Mouse (Mus musculus) intestine, postnatal 0 days (tissue): ENCODE results near the gene Tuba3a. TPM values are rescaled to one million over a fixed set of nuclear protein-coding genes. Genes with fewer than 3 reads are reported as not detected.
A peak's percentile ranks its signal among the peaks of the same experiment; 100 is the strongest.

Experiments used
- ATAC-seq: fragments of 200-750 bp; cut with Nextera tagmentation; 2 replicates; pipeline ENCODE4 v1.8.0; 2017; ENCODE audit warnings: mild to moderate bottlenecking, moderate TSS enrichment, moderate library complexity
- H3K27ac ChIP-seq: fragments of 300-500 bp; sonication (generic); 2 replicates; pipeline ENCODE4 v1.5.1; 2014; ENCODE audit warnings: mild to moderate bottlenecking, low read depth, low read length, moderate library complexity
- H3K27me3 ChIP-seq: fragments of 300-500 bp; sonication (generic); replicated peaks from 2 replicates; pipeline ENCODE4 v1.6.1; 2014; ENCODE audit warnings: low read length, mixed read lengths; ENCODE audit not compliant: control insufficient read depth, insufficient read depth
- H3K36me3 ChIP-seq: fragments of 300-500 bp; sonication (generic); 2 replicates; pipeline ENCODE4 v1.6.1; 2014; ENCODE audit warnings: mild to moderate bottlenecking, moderate library complexity; ENCODE audit not compliant: control insufficient read depth, insufficient read depth
- H3K4me1 ChIP-seq: fragments of 300-500 bp; sonication (generic); replicated peaks from 2 replicates; pipeline ENCODE4 v1.6.1; 2014; ENCODE audit warnings: antibody characterized with exemption, low read length, mixed read lengths; ENCODE audit not compliant: control insufficient read depth, insufficient read depth
- H3K4me2 ChIP-seq: fragments of 300-500 bp; sonication (generic); replicated peaks from 2 replicates; pipeline ENCODE4 v1.6.1; 2014; ENCODE audit warnings: low read depth, mild to moderate bottlenecking, moderate library complexity
- H3K4me3 ChIP-seq: fragments of 300-500 bp; sonication (generic); 2 replicates; pipeline ENCODE4 v1.5.1; 2014; ENCODE audit warnings: low read depth, low read length
- H3K9ac ChIP-seq: fragments of 300-500 bp; sonication (generic); 2 replicates; pipeline ENCODE4 v1.6.1; 2014; ENCODE audit warnings: mild to moderate bottlenecking, low read depth, low read length
- H3K9me3 ChIP-seq: fragments of 300-500 bp; sonication (generic); 2 replicates; pipeline ENCODE4 v1.6.1; 2016; ENCODE audit warnings: mixed run types; ENCODE audit not compliant: control insufficient read depth
- CTCF ChIP-seq: sonication (generic); IDR thresholded peaks from 2 replicates; pipeline ENCODE4 v1.5.1; 2016; ENCODE audit warnings: low read depth, mild to moderate bottlenecking, control low read depth, antibody characterized with exemption, moderate library complexity
- WGBS: fragments of 180-500 bp; shearing (Covaris S2); extraction: QIAGEN DNeasy Blood & Tissue Kit; methylation state at CpG from one replicate; pipeline ENCODE4 v1.1.7; 2014; 5-methylcytosine and 5-hydroxymethylcytosine counted together
- polyA plus RNA-seq: library from polyadenylated mRNA; unstranded; fragments of >200 nt; fragmentation: Nextera tagmentation; extraction: Ambion mirVana; gene quantifications from 2 replicates; pipeline ENCODE4 v1.2.1, GENCODE M21; 2015

Gene Tuba3a
- polyA plus RNA-seq, 1 experiment from 2014 or later = not detected

- no peaks in the 10 kb centered on the region for H3K9me3 ChIP-seq
- 46% methylated on average over 6 of the region's 6 CpGs for WGBS
- no peaks in the 10 kb centered on the region for H3K36me3 ChIP-seq
- no peak overlapping the region for H3K9ac ChIP-seq
- H3K27ac ChIP-seq = no peak overlapping the region
- no peak for TF ChIP-seq CTCF
- H3K4me3 ChIP-seq = no peak overlapping the region
- no peaks in the 10 kb centered on the region for H3K4me1 ChIP-seq
- H3K27me3 ChIP-seq = no peaks in the 10 kb centered on the region; the same call in 1 of the 2 replicates
- H3K4me2 ChIP-seq = no peak overlapping the region
- no peak for ATAC-seq
Measured at GRCm38 (mm10) chr6:125323547-125323946, 37.7 kb upstream of the Tuba3a start.

GRCm38 (mm10) chr6:125322794-125323193, 37.0 kb upstream of the Tuba3a start:
- no peaks in the 10 kb centered on the region for H3K4me1 ChIP-seq
- no peaks in the 10 kb centered on the region for H3K36me3 ChIP-seq
- ATAC-seq = no peak
- no peak overlapping the region for H3K9ac ChIP-seq
- no peak overlapping the region for H3K27ac ChIP-seq
- no peak for TF ChIP-seq CTCF
- H3K9me3 ChIP-seq = no peaks in the 10 kb centered on the region
- WGBS = 55% methylated on average over 13 of the region's 13 CpGs
- no peak overlapping the region for H3K4me2 ChIP-seq
- no peaks in the 10 kb centered on the region; the same call in 1 of the 2 replicates for H3K27me3 ChIP-seq
- no peak overlapping the region for H3K4me3 ChIP-seq

GRCm38 (mm10) chr6:125321114-125321855, 35.4 kb upstream of the Tuba3a start:
- no peaks in the 10 kb centered on the region for H3K4me1 ChIP-seq
- ATAC-seq = no peak
- WGBS = 34% methylated on average over 26 of the region's 26 CpGs
- TF ChIP-seq CTCF = peak; percentile 20; the same call in 1 of the 2 replicates
- no peaks in the 10 kb centered on the region; the same call in 1 of the 2 replicates for H3K27me3 ChIP-seq
- H3K36me3 ChIP-seq = no peaks in the 10 kb centered on the region
- H3K9me3 ChIP-seq = no peaks in the 10 kb centered on the region
- H3K4me2 ChIP-seq = peak overlapping the region; percentile 30; the same call in 1 of the 2 replicates
- no peak overlapping the region for H3K9ac ChIP-seq
- H3K27ac ChIP-seq = no peak overlapping the region
- no peak overlapping the region for H3K4me3 ChIP-seq

GRCm38 (mm10) chr6:125320323-125320722, 34.5 kb upstream of the Tuba3a start, which contains the start of gene Scnn1a:
Scnn1a (plus strand) TSS chr6:125320659.
- H3K4me1 ChIP-seq = no peaks in the 10 kb centered on the region
- H3K9ac ChIP-seq = no peak within 1 kb of the TSS
- peak; percentile 23; the same call in 1 of the 2 replicates for ATAC-seq
- H3K36me3 ChIP-seq = no peaks in the 10 kb centered on the region
- no peak within 1 kb of the TSS for H3K27ac ChIP-seq
- no peak for TF ChIP-seq CTCF
- H3K27me3 ChIP-seq = no peaks in the 10 kb centered on the region; the same call in 1 of the 2 replicates
- H3K4me2 ChIP-seq = peak within 1 kb of the TSS; percentile 30; the same call in 1 of the 2 replicates
- H3K9me3 ChIP-seq = no peaks in the 10 kb centered on the region
- WGBS = 93% methylated on average over 1 of the region's 1 CpGs
- H3K4me3 ChIP-seq = no peak within 1 kb of the TSS

- H3K4me1 ChIP-seq = no peaks in the 10 kb centered on the region
- no peaks in the 10 kb centered on the region for H3K9me3 ChIP-seq
- no peak overlapping the region for H3K4me3 ChIP-seq
- H3K36me3 ChIP-seq = no peaks in the 10 kb centered on the region
- no peak for ATAC-seq
- H3K4me2 ChIP-seq = no peak overlapping the region
- TF ChIP-seq CTCF = peak; percentile 32; the same call in 1 of the 2 replicates
- H3K27me3 ChIP-seq = no peaks in the 10 kb centered on the region; the same call in 1 of the 2 replicates
- H3K9ac ChIP-seq = no peak overlapping the region
- H3K27ac ChIP-seq = no peak overlapping the region
Measured at GRCm38 (mm10) chr6:125319919-125320296, 34.1 kb upstream of the Tuba3a start.

- no peak for TF ChIP-seq CTCF
- WGBS = 63% methylated on average over 15 of the region's 15 CpGs
- ATAC-seq = no peak
- peaks cover 4% of the 10 kb centered on the region for H3K4me1 ChIP-seq
- H3K27me3 ChIP-seq = no peaks in the 10 kb centered on the region; the same call in 1 of the 2 replicates
- no peaks in the 10 kb centered on the region for H3K36me3 ChIP-seq
- H3K27ac ChIP-seq = no peak overlapping the region
- H3K4me3 ChIP-seq = no peak overlapping the region
- H3K9ac ChIP-seq = no peak overlapping the region
- no peak overlapping the region for H3K4me2 ChIP-seq
- H3K9me3 ChIP-seq = no peaks in the 10 kb centered on the region
Measured at GRCm38 (mm10) chr6:125318981-125319918, 33.4 kb upstream of the Tuba3a start.
